Mouse (Mus musculus): ENCODE data around the gene Zmat5. TPM values are rescaled to one million over a fixed set of nuclear protein-coding genes. Genes with fewer than 3 reads are reported as not detected.
A peak's percentile ranks its signal among the peaks of the same experiment; 100 is the strongest.
"Not testable (repeated sequence)": the region's sequence is repeated elsewhere in the genome, so short reads cannot be mapped to it uniquely, and the experiment has no call there.

Zmat5 gene
- polyA plus RNA-seq, 1 experiment from 2014 or later = 76.5 TPM

DNA sequence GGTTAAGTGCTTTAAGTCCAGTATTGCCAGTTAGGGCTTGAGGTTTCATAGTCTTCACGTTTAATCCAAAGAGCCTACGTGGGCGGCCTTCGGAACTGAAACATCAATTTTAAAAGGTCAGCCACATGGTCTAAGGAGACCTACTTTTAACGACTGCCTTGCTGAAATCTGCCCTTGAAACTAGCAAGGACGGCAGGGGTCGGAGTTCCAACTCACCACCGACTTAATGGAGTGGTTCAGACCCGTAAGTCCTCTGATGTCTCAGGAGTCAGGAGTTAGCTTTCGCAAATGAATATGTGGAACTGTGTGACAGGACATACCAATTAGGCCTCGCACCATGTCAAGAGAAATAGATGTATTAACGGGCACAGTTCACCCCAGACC is 798 bp upstream of the Zmat5 start:
- Histone ChIP-seq H3K4me3 (ENCODE audit: low read length) (peak overlapping the region; percentile 79), H3K4me1 (replicated peaks; ENCODE audit: control insufficient read depth, insufficient read depth, low read length) (peaks cover 12% of the 10 kb centered on the region), H3K36me3 (ENCODE audit: control insufficient read depth, insufficient read depth, low read length) (peaks cover 10% of the 10 kb centered on the region), H3K27me3 (ENCODE audit: control insufficient read depth, insufficient read depth, low read depth, low read length) (no peaks in the 10 kb centered on the region), H3K27ac (ENCODE audit: low read length) (no peak overlapping the region), H3K9ac (ENCODE audit: low read length) (peak overlapping the region; percentile 93), H3K9me3 (ENCODE audit: control insufficient read depth, low read length) (no peaks in the 10 kb centered on the region), H3K4me2 (ENCODE audit: low read depth, low read length) (peak overlapping the region; percentile 60)
- 3% methylated on average over 12 of the region's 12 CpGs for WGBS
- ATAC-seq (ENCODE audit: low read depth) = no peak

DNA sequence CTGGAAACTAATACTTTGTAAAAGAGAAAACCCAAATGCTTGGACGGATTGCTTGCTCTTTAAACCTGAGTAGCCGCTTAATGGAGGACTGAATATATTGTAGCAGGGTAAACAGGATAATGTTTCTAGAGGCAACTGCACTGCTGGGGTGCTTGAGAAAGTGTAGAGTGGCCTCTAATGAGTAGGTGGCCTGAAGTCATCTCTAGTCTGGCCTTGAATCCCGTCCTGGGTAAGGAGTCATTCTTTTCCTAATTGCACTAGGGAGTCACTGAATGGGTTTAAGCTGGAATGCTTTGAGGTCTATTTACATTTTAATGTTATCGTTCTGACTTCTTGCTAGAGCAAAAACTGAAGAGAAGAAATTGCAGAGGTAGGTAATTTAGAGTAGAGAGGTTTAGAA is 700 bp downstream of the Zmat5 start:
- Histone ChIP-seq H3K27ac (ENCODE audit: low read length) (no peak overlapping the region), H3K4me2 (ENCODE audit: low read depth, low read length) (peak overlapping the region; percentile 60), H3K9ac (ENCODE audit: low read length) (peak overlapping the region; percentile 75), H3K27me3 (ENCODE audit: control insufficient read depth, insufficient read depth, low read depth, low read length) (no peaks in the 10 kb centered on the region), H3K9me3 (ENCODE audit: control insufficient read depth, low read length) (no peaks in the 10 kb centered on the region), H3K36me3 (ENCODE audit: control insufficient read depth, insufficient read depth, low read length) (peaks cover 10% of the 10 kb centered on the region), H3K4me1 (replicated peaks; ENCODE audit: control insufficient read depth, insufficient read depth, low read length) (peaks cover 12% of the 10 kb centered on the region), H3K4me3 (ENCODE audit: low read length) (peak overlapping the region; percentile 79)
- 7% methylated on average over 4 of the region's 4 CpGs for WGBS
- no peak for ATAC-seq (ENCODE audit: low read depth)

DNA sequence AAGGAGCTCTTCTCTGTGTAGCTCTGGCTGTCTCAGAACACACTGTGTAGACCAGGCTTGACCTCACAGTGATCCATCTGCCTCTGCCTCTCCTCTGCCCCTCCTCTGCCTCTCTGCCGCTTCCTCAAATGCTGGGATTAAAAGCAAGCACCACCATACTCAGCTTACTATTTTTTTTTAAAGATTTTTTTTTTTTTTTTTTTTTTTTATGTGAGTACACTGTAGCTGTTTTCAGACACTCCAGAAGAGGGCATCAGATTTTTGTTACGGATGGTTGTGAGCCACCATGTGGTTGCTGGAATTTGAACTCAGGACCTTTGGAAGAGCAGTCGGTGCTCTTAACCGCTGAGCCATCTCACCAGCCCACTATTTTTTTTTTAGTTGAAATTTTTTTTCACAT is 5.7 kb downstream of the Zmat5 start:
- H3K27ac ChIP-seq (ENCODE audit: low read length); H3K27me3 ChIP-seq (ENCODE audit: control insufficient read depth, insufficient read depth, low read depth, low read length); H3K4me3 ChIP-seq (ENCODE audit: low read length); H3K4me1 ChIP-seq (replicated peaks; ENCODE audit: control insufficient read depth, insufficient read depth, low read length); ATAC-seq (ENCODE audit: low read depth); H3K4me2 ChIP-seq (ENCODE audit: low read depth, low read length); H3K36me3 ChIP-seq (ENCODE audit: control insufficient read depth, insufficient read depth, low read length); H3K9ac ChIP-seq (ENCODE audit: low read length); H3K9me3 ChIP-seq (ENCODE audit: control insufficient read depth, low read length): not testable (repeated sequence)
- WGBS = 79% methylated on average over 3 of the region's 4 CpGs

DNA sequence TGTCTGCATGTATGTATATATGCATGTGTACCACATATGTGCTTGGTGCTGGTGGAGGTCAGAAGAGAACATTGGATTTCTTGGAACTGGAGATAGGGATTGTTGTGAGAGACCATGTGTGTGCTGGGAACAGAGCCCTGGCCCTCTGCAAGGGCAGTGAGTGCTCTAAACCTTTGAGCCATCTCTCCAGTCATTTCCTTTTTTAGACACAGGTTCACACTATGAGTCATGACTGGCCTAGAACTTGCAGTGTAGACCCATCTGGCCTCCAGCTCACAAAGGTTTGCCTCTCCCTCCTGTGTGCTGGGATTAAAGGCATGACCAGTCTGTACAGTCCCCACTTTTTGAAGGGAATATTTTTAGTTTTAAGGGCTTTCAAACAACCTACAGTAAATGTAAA is 8.3 kb downstream of the Zmat5 start:
- Histone ChIP-seq H3K9ac (ENCODE audit: low read length) (no peak overlapping the region), H3K27me3 (ENCODE audit: control insufficient read depth, insufficient read depth, low read depth, low read length) (no peaks in the 10 kb centered on the region), H3K36me3 (ENCODE audit: control insufficient read depth, insufficient read depth, low read length) (no peaks in the 10 kb centered on the region), H3K4me2 (ENCODE audit: low read depth, low read length) (no peak overlapping the region), H3K4me1 (replicated peaks; ENCODE audit: control insufficient read depth, insufficient read depth, low read length) (no peaks in the 10 kb centered on the region), H3K4me3 (ENCODE audit: low read length) (no peak overlapping the region), H3K9me3 (ENCODE audit: control insufficient read depth, low read length) (no peaks in the 10 kb centered on the region), H3K27ac (ENCODE audit: low read length) (no peak overlapping the region)
- ATAC-seq (ENCODE audit: low read depth) = no peak

DNA sequence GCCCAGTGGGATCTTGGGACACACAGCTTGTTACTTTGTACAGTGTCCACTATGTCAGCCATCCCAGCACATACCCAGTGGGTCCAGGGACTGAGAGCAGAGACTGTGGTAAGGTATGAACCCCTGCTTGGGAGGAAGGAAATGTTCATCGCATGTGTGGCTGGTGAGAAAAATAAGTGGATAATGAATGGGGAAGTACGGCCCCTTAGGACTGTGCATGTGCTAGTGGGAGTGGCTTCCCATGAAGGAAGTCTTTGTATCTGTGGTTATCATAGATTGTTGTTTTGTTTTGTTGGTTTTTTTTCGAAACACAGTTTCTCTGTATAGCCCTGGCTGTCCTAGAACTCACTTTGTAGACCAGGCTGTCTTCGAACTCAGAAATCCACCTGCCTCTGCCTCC is 10.2 kb downstream of the Zmat5 start:
- Histone ChIP-seq H3K27ac (ENCODE audit: low read length) (no peak overlapping the region), H3K4me1 (replicated peaks; ENCODE audit: control insufficient read depth, insufficient read depth, low read length) (no peaks in the 10 kb centered on the region), H3K4me3 (ENCODE audit: low read length) (no peak overlapping the region), H3K4me2 (ENCODE audit: low read depth, low read length) (no peak overlapping the region), H3K9ac (ENCODE audit: low read length) (no peak overlapping the region), H3K9me3 (ENCODE audit: control insufficient read depth, low read length) (no peaks in the 10 kb centered on the region), H3K36me3 (ENCODE audit: control insufficient read depth, insufficient read depth, low read length) (no peaks in the 10 kb centered on the region), H3K27me3 (ENCODE audit: control insufficient read depth, insufficient read depth, low read depth, low read length) (no peaks in the 10 kb centered on the region)
- ATAC-seq (ENCODE audit: low read depth) = no peak
- 81% methylated on average over 4 of the region's 4 CpGs for whole genome bisulfite sequencing

- 77% methylated on average over 4 of the region's 4 CpGs for WGBS
- Histone ChIP-seq H3K27me3 (ENCODE audit: control insufficient read depth, insufficient read depth, low read depth, low read length) (no peaks in the 10 kb centered on the region), H3K9ac (ENCODE audit: low read length) (no peak overlapping the region), H3K9me3 (ENCODE audit: control insufficient read depth, low read length) (no peaks in the 10 kb centered on the region), H3K4me3 (ENCODE audit: low read length) (no peak overlapping the region), H3K27ac (ENCODE audit: low read length) (no peak overlapping the region), H3K36me3 (ENCODE audit: control insufficient read depth, insufficient read depth, low read length) (no peaks in the 10 kb centered on the region), H3K4me1 (replicated peaks; ENCODE audit: control insufficient read depth, insufficient read depth, low read length) (no peaks in the 10 kb centered on the region; the same call in 1 of the 2 replicates), H3K4me2 (ENCODE audit: low read depth, low read length) (no peak overlapping the region)
- ATAC-seq (ENCODE audit: low read depth) = no peak
Observed at GRCm38 (mm10) chr11:4715596-4715995, 11.1 kb downstream of the Zmat5 start.

DNA sequence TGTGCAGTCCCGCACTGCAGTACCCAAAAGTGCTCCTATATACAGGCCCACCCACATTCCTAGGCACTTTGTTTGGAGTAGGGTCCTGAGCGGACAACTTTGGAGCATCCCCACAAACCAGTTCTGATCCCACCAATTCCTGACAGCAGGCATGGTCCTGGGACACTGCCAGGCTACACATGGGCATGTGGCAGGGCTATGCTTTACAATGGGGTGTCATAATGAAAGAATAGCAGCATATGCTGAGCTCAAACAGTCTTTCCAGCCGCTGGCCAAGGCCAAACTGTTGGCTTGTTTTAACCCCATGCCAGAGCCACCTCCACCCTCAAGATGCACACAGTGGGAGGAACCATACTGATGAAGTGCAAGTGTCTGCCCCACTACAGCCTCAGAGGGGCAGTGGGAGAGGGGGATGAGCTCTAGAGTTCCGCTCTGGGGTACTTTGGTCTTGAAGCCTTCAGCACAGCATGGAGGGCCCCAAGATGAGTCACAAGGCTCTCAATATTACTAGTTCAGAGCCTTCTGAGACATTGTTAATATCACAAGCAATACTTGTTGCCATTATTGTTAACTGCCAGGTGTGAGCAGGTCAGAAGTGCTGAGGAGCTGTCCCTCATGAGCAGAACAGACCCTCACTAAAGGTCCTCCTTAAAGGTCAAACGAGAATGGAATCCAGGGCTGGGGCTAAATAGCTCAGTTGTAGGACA is 12.2 kb downstream of the Zmat5 start:
- H3K4me2 ChIP-seq (ENCODE audit: low read depth, low read length) = no peak overlapping the region
- WGBS = 81% methylated on average over 5 of the region's 5 CpGs
- no peaks in the 10 kb centered on the region for H3K36me3 ChIP-seq (ENCODE audit: control insufficient read depth, insufficient read depth, low read length)
- H3K27me3 ChIP-seq (ENCODE audit: control insufficient read depth, insufficient read depth, low read depth, low read length) = no peaks in the 10 kb centered on the region
- peaks cover 4% of the 10 kb centered on the region; the same call in 1 of the 2 replicates for H3K4me1 ChIP-seq (replicated peaks; ENCODE audit: control insufficient read depth, insufficient read depth, low read length)
- ATAC-seq (ENCODE audit: low read depth) = no peak
- H3K9ac ChIP-seq (ENCODE audit: low read length) = no peak overlapping the region
- H3K9me3 ChIP-seq (ENCODE audit: control insufficient read depth, low read length) = no peaks in the 10 kb centered on the region
- no peak overlapping the region for H3K4me3 ChIP-seq (ENCODE audit: low read length)
- no peak overlapping the region for H3K27ac ChIP-seq (ENCODE audit: low read length)

DNA sequence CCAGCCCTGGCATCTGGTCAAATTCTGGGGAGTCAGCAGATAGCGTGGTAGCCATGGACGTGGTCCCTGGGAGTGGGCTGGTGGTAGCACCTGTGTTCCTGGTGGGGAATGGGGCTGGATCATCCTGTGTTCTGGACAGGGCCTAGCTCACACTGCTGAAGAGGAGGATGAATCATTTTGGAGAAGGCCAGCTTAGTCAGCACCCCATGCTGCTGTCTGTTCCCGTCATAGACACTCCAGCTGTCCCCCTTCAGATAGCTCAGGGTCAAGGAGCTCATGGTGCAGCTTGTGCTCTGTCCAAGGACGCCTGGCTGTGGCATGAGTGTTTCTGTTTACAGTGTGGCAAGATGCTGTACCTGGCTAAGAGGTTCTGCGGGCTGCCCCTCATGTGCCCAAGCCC is 14.1 kb downstream of the Zmat5 start:
- WGBS = 64% methylated on average over 5 of the region's 5 CpGs
- Histone ChIP-seq H3K9ac (ENCODE audit: low read length) (no peak overlapping the region), H3K4me3 (ENCODE audit: low read length) (no peak overlapping the region), H3K27ac (ENCODE audit: low read length) (no peak overlapping the region), H3K4me1 (replicated peaks; ENCODE audit: control insufficient read depth, insufficient read depth, low read length) (peaks cover 4% of the 10 kb centered on the region; the same call in 1 of the 2 replicates), H3K27me3 (ENCODE audit: control insufficient read depth, insufficient read depth, low read depth, low read length) (no peaks in the 10 kb centered on the region), H3K9me3 (ENCODE audit: control insufficient read depth, low read length) (no peaks in the 10 kb centered on the region), H3K4me2 (ENCODE audit: low read depth, low read length) (no peak overlapping the region), H3K36me3 (ENCODE audit: control insufficient read depth, insufficient read depth, low read length) (no peaks in the 10 kb centered on the region; the same call in 1 of the 2 replicates)
- no peak for ATAC-seq (ENCODE audit: low read depth)

DNA sequence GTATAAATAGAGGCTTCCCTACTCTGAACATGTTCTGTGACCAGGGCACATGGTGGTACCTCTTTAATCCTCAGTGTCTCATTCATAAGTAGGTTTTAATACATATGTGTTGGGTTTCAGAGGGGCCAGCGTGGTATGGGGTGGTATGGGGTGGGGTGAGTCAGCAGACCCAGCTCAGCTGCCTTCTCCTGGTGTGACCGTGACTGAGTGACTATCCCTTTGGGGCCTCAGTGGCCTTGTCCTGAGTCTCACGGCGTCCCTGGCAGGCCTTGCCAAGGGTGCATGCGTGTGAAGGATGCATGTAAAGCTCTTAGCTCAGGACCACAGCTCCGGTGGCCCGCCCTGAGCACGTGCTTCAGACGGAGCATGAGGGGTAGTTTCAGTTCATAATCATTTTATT is 15.5 kb downstream of the Zmat5 start:
- Histone ChIP-seq H3K27ac (ENCODE audit: low read length) (no peak overlapping the region), H3K27me3 (ENCODE audit: control insufficient read depth, insufficient read depth, low read depth, low read length) (no peaks in the 10 kb centered on the region), H3K9ac (ENCODE audit: low read length) (no peak overlapping the region), H3K9me3 (ENCODE audit: control insufficient read depth, low read length) (no peaks in the 10 kb centered on the region), H3K4me2 (ENCODE audit: low read depth, low read length) (no peak overlapping the region), H3K4me1 (replicated peaks; ENCODE audit: control insufficient read depth, insufficient read depth, low read length) (peaks cover 4% of the 10 kb centered on the region; the same call in 1 of the 2 replicates), H3K4me3 (ENCODE audit: low read length) (no peak overlapping the region), H3K36me3 (ENCODE audit: control insufficient read depth, insufficient read depth, low read length) (peaks cover 6% of the 10 kb centered on the region; the same call in 1 of the 2 replicates)
- no peak for ATAC-seq (ENCODE audit: low read depth)
- WGBS = 85% methylated on average over 9 of the region's 9 CpGs

Measured in lung, embryonic 16.5 days (tissue).